Mouse (Mus musculus) embryonic facial prominence, embryonic 10.5 days (tissue): ENCODE measurements around the gene Tet2. TPM values are rescaled to one million over a fixed set of nuclear protein-coding genes. Genes with fewer than 3 reads are reported as not detected.

Source experiments
- microRNA-seq: library from miRNA; unstranded; fragments of <30 nt; microRNA quantifications from one replicate; pipeline ENCODE4, GENCODE M21; 2017
- polyA plus RNA-seq: library from polyadenylated mRNA; unstranded; fragments of >200 nt; fragmentation: Nextera tagmentation; extraction: Ambion mirVana; gene quantifications from 2 replicates; pipeline ENCODE4 v1.2.1, GENCODE M21; 2016

Tet2 gene
- polyA plus RNA-seq, 1 experiment from 2014 or later = 19.0 TPM

Small RNA genes lying within 50 kb of the gene (microRNA-seq; reads per million reads assigned to microRNA genes)
- gene Gm25042 = not detected

Other genes with a start within 250 kb of the Tet2 start
- 84.6 and 88.0 TPM in 2 replicates for gene Ppa2, start 235.0 kb downstream of the Tet2 start, polyA plus RNA-seq